Mouse (Mus musculus): ENCODE results near the gene Rab8a. TPM values are rescaled to one million over a fixed set of nuclear protein-coding genes. Genes with fewer than 3 reads are reported as not detected.

Rab8a gene
- polyA plus RNA-seq, 1 experiment from 2014 or later: 57.8 TPM

DNA sequence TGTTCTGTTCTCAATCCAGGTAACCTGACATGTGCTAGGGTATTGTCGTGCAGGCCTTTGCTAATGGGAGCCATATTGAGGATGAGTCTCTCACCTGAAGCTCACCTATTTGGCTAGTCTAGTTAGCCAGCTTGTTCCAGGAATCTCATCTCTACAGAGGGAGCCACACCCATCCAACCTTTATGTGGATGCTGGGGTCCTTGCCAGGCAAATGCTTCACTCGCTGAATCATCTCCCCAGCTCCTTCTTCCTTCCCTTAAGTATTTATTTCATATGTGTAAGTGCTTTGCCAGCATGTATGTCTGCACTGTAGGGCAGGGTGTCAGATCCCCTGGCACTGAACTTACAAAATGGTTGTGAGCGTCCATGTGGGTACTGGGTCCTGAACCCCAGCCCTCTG is 14.4 kb upstream of the Rab8a start:
- H3K9ac ChIP-seq (ENCODE audit: low read length): no peak overlapping the region
- peaks cover 98% of the 10 kb centered on the region for H3K36me3 ChIP-seq (ENCODE audit: control insufficient read depth, insufficient read depth, low read length)
- no peak overlapping the region for H3K4me3 ChIP-seq (ENCODE audit: control insufficient read depth in 1 of 2, insufficient read depth in 1 of 2, low read depth in 1 of 2, low read length in 2 of 2)
- no peaks in the 10 kb centered on the region for H3K9me3 ChIP-seq (ENCODE audit: control insufficient read depth, low read length)
- H3K4me1 ChIP-seq (ENCODE audit: control insufficient read depth in 2 of 2, insufficient read depth in 2 of 2, low read length in 2 of 2): peaks cover 2 to 21% of the 10 kb centered on the region in 2 experiments
- ATAC-seq (ENCODE audit: insufficient number of reproducible peaks, insufficient read depth, low FRiP score, low read depth): no peak
- WGBS: 79% methylated on average over 3 of the region's 3 CpGs
- no peak overlapping the region for H3K4me2 ChIP-seq (ENCODE audit: low read length)
- H3K27me3 ChIP-seq (ENCODE audit: control insufficient read depth, insufficient read depth, low read length): no peaks in the 10 kb centered on the region
- peak overlapping the region; percentile 37 to 41; a peak in 3 of 4 replicates for H3K27ac ChIP-seq (replicated peaks in 1 of 2; ENCODE audit: control insufficient read depth in 1 of 2, insufficient read depth in 1 of 2, low read depth in 2 of 2, low read length in 2 of 2)

DNA sequence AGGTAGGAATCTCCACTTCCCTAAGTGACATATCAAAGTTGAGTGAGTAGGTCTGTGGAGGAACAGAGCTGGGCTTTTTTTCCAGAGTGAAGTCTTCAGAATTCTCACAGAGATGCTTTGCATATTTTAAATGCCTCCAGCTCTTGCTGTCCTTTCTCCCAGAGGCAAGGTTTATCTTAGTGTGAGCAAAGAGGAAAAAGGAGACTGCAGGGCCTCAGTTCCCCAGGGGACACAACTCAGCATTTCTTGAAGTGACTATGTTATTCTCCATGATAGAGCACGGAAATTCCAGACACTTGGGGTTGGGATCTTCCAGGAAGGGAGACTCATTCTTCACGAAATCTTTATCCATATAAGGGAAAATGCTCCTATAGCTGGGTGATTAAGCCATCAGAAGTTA is 13.7 kb upstream of the Rab8a start:
- Histone ChIP-seq H3K4me2 (ENCODE audit: low read length) (no peak overlapping the region), H3K4me3 (ENCODE audit: control insufficient read depth in 1 of 2, insufficient read depth in 1 of 2, low read depth in 1 of 2, low read length in 2 of 2) (no peak overlapping the region), H3K9ac (ENCODE audit: low read length) (no peak overlapping the region), H3K36me3 (ENCODE audit: control insufficient read depth, insufficient read depth, low read length) (peaks cover 98% of the 10 kb centered on the region), H3K27ac (replicated peaks in 1 of 2; ENCODE audit: control insufficient read depth in 1 of 2, insufficient read depth in 1 of 2, low read depth in 2 of 2, low read length in 2 of 2) (peak overlapping the region; percentile 37 to 41; a peak in 3 of 4 replicates), H3K4me1 (ENCODE audit: control insufficient read depth in 2 of 2, insufficient read depth in 2 of 2, low read length in 2 of 2) (peaks cover 2 to 21% of the 10 kb centered on the region in 2 experiments), H3K9me3 (ENCODE audit: control insufficient read depth, low read length) (no peaks in the 10 kb centered on the region), H3K27me3 (ENCODE audit: control insufficient read depth, insufficient read depth, low read length) (no peaks in the 10 kb centered on the region)
- WGBS: 36% methylated on average over 2 of the region's 2 CpGs
- no peak for ATAC-seq (ENCODE audit: insufficient number of reproducible peaks, insufficient read depth, low FRiP score, low read depth)

DNA sequence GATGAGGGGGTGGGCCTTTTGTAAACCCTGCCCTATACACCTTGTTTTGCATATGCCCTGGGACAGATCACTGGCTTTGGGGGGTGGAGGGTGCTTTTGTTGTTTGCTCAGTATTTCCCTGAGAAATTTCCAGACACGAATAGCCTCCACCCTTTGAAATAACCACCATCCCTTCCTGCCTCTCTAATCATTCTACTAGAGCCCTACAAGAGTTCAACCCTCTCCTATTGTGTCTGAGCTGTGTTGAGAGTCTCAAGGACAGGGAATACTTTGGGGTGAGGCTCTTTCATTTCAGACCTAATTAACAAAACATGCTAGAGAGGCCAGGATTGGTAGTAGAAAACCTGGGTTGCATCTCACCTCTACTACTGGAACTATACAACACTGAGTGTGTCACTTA is 11.9 kb upstream of the Rab8a start:
- H3K27ac ChIP-seq (replicated peaks in 1 of 2; ENCODE audit: control insufficient read depth in 1 of 2, insufficient read depth in 1 of 2, low read depth in 2 of 2, low read length in 2 of 2): no peak overlapping the region
- peaks cover 2 to 21% of the 10 kb centered on the region in 2 experiments for H3K4me1 ChIP-seq (ENCODE audit: control insufficient read depth in 2 of 2, insufficient read depth in 2 of 2, low read length in 2 of 2)
- no peak overlapping the region for H3K9ac ChIP-seq (ENCODE audit: low read length)
- H3K4me2 ChIP-seq (ENCODE audit: low read length): no peak overlapping the region
- H3K36me3 ChIP-seq (ENCODE audit: control insufficient read depth, insufficient read depth, low read length): peaks cover 98% of the 10 kb centered on the region
- ATAC-seq (ENCODE audit: insufficient number of reproducible peaks, insufficient read depth, low FRiP score, low read depth): no peak
- WGBS: 76% methylated on average over 1 of the region's 1 CpGs
- H3K4me3 ChIP-seq (ENCODE audit: control insufficient read depth in 1 of 2, insufficient read depth in 1 of 2, low read depth in 1 of 2, low read length in 2 of 2): no peak overlapping the region
- H3K27me3 ChIP-seq (ENCODE audit: control insufficient read depth, insufficient read depth, low read length): no peaks in the 10 kb centered on the region
- H3K9me3 ChIP-seq (ENCODE audit: control insufficient read depth, low read length): no peaks in the 10 kb centered on the region

DNA sequence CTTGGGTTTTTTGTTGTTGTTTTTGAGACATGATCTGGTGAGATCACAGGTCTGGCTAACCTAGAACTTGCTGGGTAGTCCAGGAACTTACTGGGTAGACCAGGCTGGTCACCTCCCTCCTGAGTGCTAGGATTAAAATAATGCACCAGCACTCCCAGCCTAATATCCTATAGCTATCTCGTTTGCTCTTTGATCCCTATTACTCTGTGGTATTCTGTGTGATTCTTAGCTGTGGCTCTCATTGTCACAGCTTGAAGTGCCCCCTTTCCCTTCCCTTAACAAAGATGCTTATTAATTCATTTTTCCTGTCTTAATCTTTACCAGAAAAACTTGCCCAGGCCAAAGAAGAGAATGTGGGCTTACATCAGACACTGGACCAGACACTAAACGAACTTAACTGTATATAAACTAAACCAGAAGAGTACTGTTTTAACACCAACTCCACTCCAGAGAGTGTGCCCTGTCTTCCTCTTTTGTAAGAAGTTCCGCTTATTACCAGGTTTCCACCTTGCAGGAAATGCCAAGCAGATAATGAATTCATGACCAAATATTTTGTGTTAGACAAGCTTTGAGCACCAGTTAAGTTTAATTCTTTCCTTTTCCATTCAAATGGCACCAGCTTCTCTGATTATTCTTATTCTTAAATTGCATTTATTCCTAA is 9.5 kb upstream of the Rab8a start:
- Histone ChIP-seq H3K4me3 (ENCODE audit: control insufficient read depth in 1 of 2, insufficient read depth in 1 of 2, low read depth in 1 of 2, low read length in 2 of 2) (no peak overlapping the region), H3K4me1 (ENCODE audit: control insufficient read depth in 2 of 2, insufficient read depth in 2 of 2, low read length in 2 of 2) (peaks cover 2 to 8% of the 10 kb centered on the region in 2 experiments; a peak in 3 of 4 replicates), H3K27ac (replicated peaks in 1 of 2; ENCODE audit: control insufficient read depth in 1 of 2, insufficient read depth in 1 of 2, low read depth in 2 of 2, low read length in 2 of 2) (no peak overlapping the region), H3K4me2 (ENCODE audit: low read length) (no peak overlapping the region), H3K27me3 (ENCODE audit: control insufficient read depth, insufficient read depth, low read length) (no peaks in the 10 kb centered on the region), H3K36me3 (ENCODE audit: control insufficient read depth, insufficient read depth, low read length) (peaks cover 74% of the 10 kb centered on the region), H3K9ac (ENCODE audit: low read length) (no peak overlapping the region), H3K9me3 (ENCODE audit: control insufficient read depth, low read length) (no peaks in the 10 kb centered on the region)
- WGBS: 78% methylated on average over 3 of the region's 3 CpGs
- ATAC-seq (ENCODE audit: insufficient number of reproducible peaks, insufficient read depth, low FRiP score, low read depth): no peak

DNA sequence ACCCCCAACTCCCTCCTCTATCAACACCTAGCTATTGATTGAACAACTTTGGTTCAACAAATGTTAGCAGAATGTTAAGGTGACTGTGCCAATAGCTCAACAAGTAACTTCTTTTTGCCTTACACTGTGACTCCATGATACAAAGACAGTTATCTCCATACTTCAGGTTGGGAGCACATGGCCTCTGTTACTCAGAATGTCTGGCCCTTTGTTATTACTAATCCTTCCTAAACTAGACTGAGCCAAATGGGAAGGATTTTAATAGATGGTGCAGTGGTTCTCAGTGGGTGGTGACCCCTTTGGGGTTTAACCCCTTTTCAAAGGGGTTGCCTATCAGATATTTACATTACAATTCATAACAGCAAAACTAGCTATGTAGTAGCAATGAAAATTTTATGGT is 7.6 kb upstream of the Rab8a start:
- Histone ChIP-seq H3K27me3 (ENCODE audit: control insufficient read depth, insufficient read depth, low read length) (no peaks in the 10 kb centered on the region), H3K4me2 (ENCODE audit: low read length) (no peak overlapping the region), H3K9me3 (ENCODE audit: control insufficient read depth, low read length) (no peaks in the 10 kb centered on the region), H3K9ac (ENCODE audit: low read length) (no peak overlapping the region), H3K4me3 (ENCODE audit: control insufficient read depth in 1 of 2, insufficient read depth in 1 of 2, low read depth in 1 of 2, low read length in 2 of 2) (no peak overlapping the region), H3K27ac (replicated peaks in 1 of 2; ENCODE audit: control insufficient read depth in 1 of 2, insufficient read depth in 1 of 2, low read depth in 2 of 2, low read length in 2 of 2) (no peak overlapping the region), H3K36me3 (ENCODE audit: control insufficient read depth, insufficient read depth, low read length) (peaks cover 56% of the 10 kb centered on the region), H3K4me1 (ENCODE audit: control insufficient read depth in 2 of 2, insufficient read depth in 2 of 2, low read length in 2 of 2) (no peaks in the 10 kb centered on the region)
- no peak for ATAC-seq (ENCODE audit: insufficient number of reproducible peaks, insufficient read depth, low FRiP score, low read depth)

DNA sequence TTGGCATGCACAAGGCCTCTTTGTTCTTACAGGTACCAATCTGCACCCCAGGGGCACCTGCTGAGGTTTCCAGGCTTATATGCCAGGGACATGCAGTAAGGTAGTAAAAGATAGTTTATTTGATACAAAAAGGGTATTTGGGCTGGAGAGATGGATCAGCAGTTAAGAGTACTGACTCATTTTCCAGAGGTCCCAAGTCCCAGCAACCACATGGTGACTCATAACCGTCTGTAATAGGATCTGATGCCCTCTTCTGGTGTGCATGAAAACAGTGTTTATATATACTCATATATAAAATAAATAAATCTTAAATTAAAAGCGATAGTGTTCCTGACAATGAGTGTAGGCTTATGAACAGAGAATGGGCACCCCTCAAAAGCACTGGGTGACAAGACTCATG is 2.9 kb upstream of the Rab8a start:
- H3K9ac ChIP-seq (ENCODE audit: low read length): no peak overlapping the region
- peaks cover 10% of the 10 kb centered on the region for H3K36me3 ChIP-seq (ENCODE audit: control insufficient read depth, insufficient read depth, low read length)
- H3K27me3 ChIP-seq (ENCODE audit: control insufficient read depth, insufficient read depth, low read length): no peaks in the 10 kb centered on the region
- H3K9me3 ChIP-seq (ENCODE audit: control insufficient read depth, low read length): no peaks in the 10 kb centered on the region
- H3K4me2 ChIP-seq (ENCODE audit: low read length): no peak overlapping the region
- peaks cover 7 to 18% of the 10 kb centered on the region in 2 experiments for H3K4me1 ChIP-seq (ENCODE audit: control insufficient read depth in 2 of 2, insufficient read depth in 2 of 2, low read length in 2 of 2)
- H3K27ac ChIP-seq (replicated peaks in 1 of 2; ENCODE audit: control insufficient read depth in 1 of 2, insufficient read depth in 1 of 2, low read depth in 2 of 2, low read length in 2 of 2): no peak overlapping the region
- ATAC-seq (ENCODE audit: insufficient number of reproducible peaks, insufficient read depth, low FRiP score, low read depth): no peak
- WGBS: 81% methylated on average over 2 of the region's 2 CpGs
- H3K4me3 ChIP-seq (ENCODE audit: control insufficient read depth in 1 of 2, insufficient read depth in 1 of 2, low read depth in 1 of 2, low read length in 2 of 2): no peak overlapping the region

DNA sequence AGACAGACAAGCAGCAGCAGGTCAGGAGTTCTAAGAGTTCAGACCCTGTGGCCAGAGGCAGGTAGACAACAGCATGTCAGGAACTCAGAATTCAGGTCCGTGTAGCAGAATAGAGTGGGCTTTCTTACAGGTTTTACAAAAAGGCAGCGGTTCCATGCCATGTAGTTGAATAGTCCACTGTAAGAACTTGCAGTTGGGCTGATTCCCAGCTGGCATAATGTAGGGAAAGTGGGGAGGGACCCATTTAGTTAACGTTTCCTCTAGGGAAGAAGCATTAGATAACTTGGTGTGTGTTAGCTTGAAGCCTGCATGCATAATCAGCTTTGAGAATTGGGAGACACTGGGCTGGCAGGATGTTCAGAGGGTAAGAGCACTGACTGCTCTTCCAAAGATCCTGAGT is 2.3 kb upstream of the Rab8a start:
- no peaks in the 10 kb centered on the region for H3K27me3 ChIP-seq (ENCODE audit: control insufficient read depth, insufficient read depth, low read length)
- WGBS: 74% methylated on average over 3 of the region's 3 CpGs
- no peak overlapping the region for H3K9ac ChIP-seq (ENCODE audit: low read length)
- H3K4me3 ChIP-seq (ENCODE audit: control insufficient read depth in 1 of 2, insufficient read depth in 1 of 2, low read depth in 1 of 2, low read length in 2 of 2): no peak overlapping the region
- peaks cover 10% of the 10 kb centered on the region for H3K36me3 ChIP-seq (ENCODE audit: control insufficient read depth, insufficient read depth, low read length)
- no peak overlapping the region for H3K4me2 ChIP-seq (ENCODE audit: low read length)
- no peak for ATAC-seq (ENCODE audit: insufficient number of reproducible peaks, insufficient read depth, low FRiP score, low read depth)
- no peak overlapping the region for H3K27ac ChIP-seq (replicated peaks in 1 of 2; ENCODE audit: control insufficient read depth in 1 of 2, insufficient read depth in 1 of 2, low read depth in 2 of 2, low read length in 2 of 2)
- H3K4me1 ChIP-seq (ENCODE audit: control insufficient read depth in 2 of 2, insufficient read depth in 2 of 2, low read length in 2 of 2): peaks cover 7 to 18% of the 10 kb centered on the region in 2 experiments
- H3K9me3 ChIP-seq (ENCODE audit: control insufficient read depth, low read length): no peaks in the 10 kb centered on the region

DNA sequence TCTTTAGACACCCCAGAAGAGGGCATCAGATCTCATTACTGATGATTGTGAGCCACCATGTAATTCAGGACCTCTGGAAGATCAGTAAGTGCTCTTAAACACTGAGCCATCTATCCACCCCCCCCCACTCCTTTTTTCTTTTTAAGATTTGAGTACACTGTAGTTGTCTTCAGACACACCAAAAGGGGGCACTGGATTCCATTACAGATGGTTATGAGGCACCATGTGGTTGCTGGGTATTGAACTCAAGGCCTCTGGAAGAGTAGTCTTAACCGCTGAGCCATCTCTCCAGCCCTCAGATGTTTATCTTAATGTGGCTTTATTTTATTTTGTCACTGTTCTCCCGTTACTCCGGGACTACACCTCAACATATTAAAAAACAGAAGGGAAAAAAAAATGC is 993 bp upstream of the Rab8a start:
- peak overlapping the region; percentile 66; the same call in 1 of the 2 replicates for H3K9ac ChIP-seq (ENCODE audit: low read length)
- peak overlapping the region; percentile 71 for H3K4me2 ChIP-seq (ENCODE audit: low read length)
- H3K9me3 ChIP-seq (ENCODE audit: control insufficient read depth, low read length): no peaks in the 10 kb centered on the region
- H3K27me3 ChIP-seq (ENCODE audit: control insufficient read depth, insufficient read depth, low read length): no peaks in the 10 kb centered on the region
- no peak for ATAC-seq (ENCODE audit: insufficient number of reproducible peaks, insufficient read depth, low FRiP score, low read depth)
- peak overlapping the region in 1 of 2 experiments; percentile 39; a peak in 2 of 4 replicates for H3K4me3 ChIP-seq (ENCODE audit: control insufficient read depth in 1 of 2, insufficient read depth in 1 of 2, low read depth in 1 of 2, low read length in 2 of 2)
- peaks cover 7 to 18% of the 10 kb centered on the region in 2 experiments for H3K4me1 ChIP-seq (ENCODE audit: control insufficient read depth in 2 of 2, insufficient read depth in 2 of 2, low read length in 2 of 2)
- H3K36me3 ChIP-seq (ENCODE audit: control insufficient read depth, insufficient read depth, low read length): peaks cover 17% of the 10 kb centered on the region
- WGBS: 67% methylated on average over 3 of the region's 3 CpGs
- H3K27ac ChIP-seq (replicated peaks in 1 of 2; ENCODE audit: control insufficient read depth in 1 of 2, insufficient read depth in 1 of 2, low read depth in 2 of 2, low read length in 2 of 2): no peak overlapping the region
